Mouse (Mus musculus) C2C12 (cell line): ENCODE measurements around the gene Camta1. TPM values are rescaled to one million over a fixed set of nuclear protein-coding genes. Genes with fewer than 3 reads are reported as not detected.

ENCODE experiments used
- H3K27me3 ChIP-seq: one replicate; pipeline ENCODE4 v1.6.1; 2011; ENCODE audit not compliant: control insufficient read depth, insufficient read depth, insufficient read length
- H3K36me3 ChIP-seq: one replicate; pipeline ENCODE4 v1.6.1; 2011; ENCODE audit not compliant: control insufficient read depth, insufficient read depth
- H3K4me3 ChIP-seq: one replicate; pipeline ENCODE4 v1.5.1; 2011; ENCODE audit warnings: mild to moderate bottlenecking, control low read depth; ENCODE audit not compliant: poor library complexity, insufficient read depth, severe bottlenecking
- H3K79me2 ChIP-seq: one replicate; pipeline ENCODE4 v1.6.1; 2011; ENCODE audit not compliant: control insufficient read depth, insufficient read depth
- H3K79me3 ChIP-seq: one replicate; pipeline ENCODE4 v1.6.1; 2011; ENCODE audit warnings: low read depth, control low read depth
- H3ac ChIP-seq: one replicate; pipeline ENCODE3; 2011; ENCODE audit warnings: low read depth; ENCODE audit not compliant: control insufficient read depth, insufficient read length
- CEBPB ChIP-seq: IDR thresholded peaks from one replicate; pipeline ENCODE4 v1.6.1; 2011; ENCODE audit warnings: low read depth, mild to moderate bottlenecking, control low read depth, moderate library complexity
- CTCF ChIP-seq: IDR thresholded peaks from one replicate; pipeline ENCODE4 v1.5.1; 2011; ENCODE audit not compliant: control insufficient read depth, insufficient read depth, insufficient read length
- FOSL1 ChIP-seq: IDR thresholded peaks from one replicate; pipeline ENCODE4 v1.8.0; 2011; ENCODE audit warnings: mild to moderate bottlenecking, low read length; ENCODE audit not compliant: poor library complexity, insufficient read depth, severe bottlenecking
- MAX ChIP-seq: IDR thresholded peaks from one replicate; pipeline ENCODE4 v1.6.1; 2011; ENCODE audit warnings: mild to moderate bottlenecking, control low read depth
- MYOD1 ChIP-seq: IDR thresholded peaks from one replicate; pipeline ENCODE4 v1.6.1; 2011; ENCODE audit warnings: low read depth; ENCODE audit not compliant: control insufficient read depth, insufficient read length
- MYOG ChIP-seq: IDR thresholded peaks from one replicate; pipeline ENCODE4 v1.6.1; 2011; ENCODE audit not compliant: control insufficient read depth, insufficient read length; ENCODE audit errors: extremely low read depth
- USF1 ChIP-seq: IDR thresholded peaks from one replicate; pipeline ENCODE4 v1.6.1; 2011; ENCODE audit warnings: low read depth, mild to moderate bottlenecking, control low read depth, moderate library complexity
- polyA plus RNA-seq: library from polyadenylated mRNA; unstranded; fragments of >200 nt; fragmentation: generic; extraction: Trizol; gene quantifications from one replicate; pipeline ENCODE4 v1.2.1, GENCODE M21; 2012; ENCODE audit warnings: missing spikeins

The Camta1 gene
- polyA plus RNA-seq, 1 experiment, result 21.7 TPM

DNA sequence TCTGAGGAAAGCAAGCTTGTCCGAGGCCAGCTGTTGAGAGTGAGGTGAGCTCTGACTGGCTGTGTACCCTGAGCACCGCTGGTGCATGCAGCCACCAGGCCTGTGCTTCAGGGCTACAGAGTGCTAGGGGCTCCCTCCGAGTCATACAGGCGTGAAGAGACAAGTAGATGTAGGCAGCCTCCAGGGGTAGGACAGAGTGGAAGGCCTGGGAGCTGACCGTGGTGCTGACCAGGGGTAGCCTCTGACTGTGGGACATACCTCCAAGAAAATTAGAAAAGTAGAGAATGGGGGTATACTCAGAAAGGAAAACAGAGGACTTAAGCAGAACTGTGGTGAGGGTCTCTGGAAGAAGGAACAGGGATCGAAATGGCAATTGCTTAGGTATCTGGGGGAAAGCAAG, 97.7 kb downstream of the Camta1 start:
- Histone ChIP-seq H3K4me3 (no peak overlapping the region), H3K27me3 (no peaks in the 10 kb centered on the region), H3K79me2 (no peaks in the 10 kb centered on the region), H3K79me3 (no peaks in the 10 kb centered on the region), H3ac (no peak overlapping the region), H3K36me3 (no peaks in the 10 kb centered on the region)
- no peak for TF ChIP-seq USF1
- TF ChIP-seq MYOG, result no peak
- no peak for TF ChIP-seq CTCF
- TF ChIP-seq MAX, result no peak
- TF ChIP-seq CEBPB, result no peak
- no peak for TF ChIP-seq MYOD1
- no peak for TF ChIP-seq FOSL1

DNA sequence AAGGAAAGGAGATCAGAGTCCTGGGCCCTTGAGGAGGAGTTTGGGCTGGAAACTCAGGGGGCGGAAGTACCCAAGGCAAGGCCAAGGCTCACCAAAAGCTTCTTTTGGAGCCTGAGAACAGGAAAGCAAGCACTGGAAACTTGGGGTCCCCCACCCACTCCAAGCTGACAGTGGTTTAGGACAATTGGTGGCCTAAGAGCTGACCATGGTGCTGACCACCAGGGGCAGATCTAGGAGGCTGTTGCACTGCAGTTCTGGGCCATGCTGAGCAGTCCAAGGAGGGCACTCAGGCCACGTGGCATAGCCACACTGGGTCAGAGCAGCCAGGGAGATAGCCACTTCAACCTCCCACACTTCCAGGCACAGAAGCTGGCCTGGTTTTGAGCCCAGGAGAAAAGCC, 102.6 kb downstream of the Camta1 start:
- no peak for TF ChIP-seq MAX
- no peak for TF ChIP-seq MYOG
- no peak for TF ChIP-seq CEBPB
- no peak for TF ChIP-seq MYOD1
- TF ChIP-seq CTCF, result no peak
- no peak for TF ChIP-seq USF1
- TF ChIP-seq FOSL1, result no peak
- Histone ChIP-seq H3K79me3 (no peaks in the 10 kb centered on the region), H3K36me3 (no peaks in the 10 kb centered on the region), H3K4me3 (no peak overlapping the region), H3K27me3 (peaks cover 7% of the 10 kb centered on the region), H3ac (no peak overlapping the region), H3K79me2 (no peaks in the 10 kb centered on the region)

DNA sequence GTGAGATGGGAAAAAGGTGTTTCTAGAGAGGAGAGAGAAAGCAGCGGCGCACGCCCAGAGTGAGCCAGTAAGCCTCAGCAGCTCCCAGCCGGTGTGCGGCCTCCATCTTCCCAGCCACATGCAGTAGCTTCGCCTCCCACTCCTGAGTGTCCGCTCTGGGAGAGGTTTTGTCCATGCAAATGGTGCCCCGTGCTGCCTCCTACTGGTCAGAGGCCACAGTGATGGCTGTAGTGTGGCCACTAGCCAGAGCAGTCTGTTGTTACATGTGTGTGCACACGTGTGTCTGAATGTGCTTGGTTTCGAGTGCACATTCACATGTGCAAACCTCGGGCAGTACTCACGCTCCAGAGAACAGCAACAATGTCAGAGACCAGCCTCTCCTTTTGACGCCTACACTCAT, 103.3 kb downstream of the Camta1 start:
- H3K36me3 ChIP-seq, result no peaks in the 10 kb centered on the region
- no peak for TF ChIP-seq CEBPB
- no peak for TF ChIP-seq FOSL1
- TF ChIP-seq CTCF, result no peak
- no peak for TF ChIP-seq MYOG
- TF ChIP-seq MYOD1, result no peak
- no peak for TF ChIP-seq USF1
- no peak overlapping the region for H3ac ChIP-seq
- no peak overlapping the region for H3K4me3 ChIP-seq
- H3K79me2 ChIP-seq, result no peaks in the 10 kb centered on the region
- no peaks in the 10 kb centered on the region for H3K79me3 ChIP-seq
- H3K27me3 ChIP-seq, result peaks cover 8% of the 10 kb centered on the region

DNA sequence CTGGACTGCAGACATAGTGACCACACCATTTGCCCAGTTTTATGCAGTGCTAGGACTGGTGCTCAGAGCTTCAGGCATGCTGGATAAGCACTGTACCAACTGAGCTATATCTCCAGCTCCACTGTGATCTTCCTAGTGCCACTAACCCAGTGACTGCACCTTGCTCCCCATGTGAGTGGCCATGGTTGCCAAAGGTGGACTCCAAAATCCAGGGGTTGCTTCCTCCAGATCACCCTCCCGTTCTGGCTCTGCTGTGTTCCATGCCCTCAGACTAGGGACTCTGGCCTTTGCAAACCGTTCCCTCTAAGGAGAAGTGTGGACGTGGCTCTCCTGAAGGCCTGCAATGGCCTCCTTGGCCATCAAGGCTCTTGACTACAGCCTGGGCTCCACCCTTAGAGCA, 104.4 kb downstream of the Camta1 start:
- Histone ChIP-seq H3K79me2 (no peaks in the 10 kb centered on the region), H3K27me3 (peaks cover 15% of the 10 kb centered on the region), H3K79me3 (no peaks in the 10 kb centered on the region), H3K36me3 (no peaks in the 10 kb centered on the region), H3K4me3 (no peak overlapping the region), H3ac (no peak overlapping the region)
- TF ChIP-seq FOSL1 (no peak), USF1 (no peak), MAX (no peak), CEBPB (no peak), CTCF (no peak), MYOD1 (no peak), MYOG (no peak)

DNA sequence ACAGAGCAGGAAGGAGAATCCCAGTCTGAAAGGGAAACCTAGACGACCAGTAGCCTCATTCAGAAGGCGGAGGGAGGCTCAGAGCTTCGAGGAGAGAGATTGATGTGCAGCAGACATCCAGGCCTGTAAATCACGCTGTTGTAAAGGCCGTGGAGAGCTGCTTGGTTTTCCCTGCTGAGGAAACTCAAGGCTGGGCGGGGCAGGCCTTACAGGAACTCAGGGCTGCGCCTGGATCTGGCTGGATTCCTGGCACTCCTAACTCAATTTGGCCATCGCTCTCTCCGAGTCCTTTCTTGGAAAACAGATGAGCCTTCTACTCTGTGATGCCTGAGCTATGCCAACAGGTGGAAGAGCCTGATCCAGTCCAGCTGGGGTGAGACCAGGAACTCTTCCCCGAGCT, 105.3 kb downstream of the Camta1 start:
- H3K79me2 ChIP-seq, result no peaks in the 10 kb centered on the region
- no peak for TF ChIP-seq CEBPB
- no peak for TF ChIP-seq USF1
- no peak for TF ChIP-seq MYOD1
- no peak for TF ChIP-seq CTCF
- no peak for TF ChIP-seq FOSL1
- TF ChIP-seq MYOG, result no peak
- no peak for TF ChIP-seq MAX
- no peaks in the 10 kb centered on the region for H3K36me3 ChIP-seq
- H3ac ChIP-seq, result no peak overlapping the region
- no peaks in the 10 kb centered on the region for H3K79me3 ChIP-seq
- H3K4me3 ChIP-seq, result no peak overlapping the region
- peaks cover 17% of the 10 kb centered on the region for H3K27me3 ChIP-seq

DNA sequence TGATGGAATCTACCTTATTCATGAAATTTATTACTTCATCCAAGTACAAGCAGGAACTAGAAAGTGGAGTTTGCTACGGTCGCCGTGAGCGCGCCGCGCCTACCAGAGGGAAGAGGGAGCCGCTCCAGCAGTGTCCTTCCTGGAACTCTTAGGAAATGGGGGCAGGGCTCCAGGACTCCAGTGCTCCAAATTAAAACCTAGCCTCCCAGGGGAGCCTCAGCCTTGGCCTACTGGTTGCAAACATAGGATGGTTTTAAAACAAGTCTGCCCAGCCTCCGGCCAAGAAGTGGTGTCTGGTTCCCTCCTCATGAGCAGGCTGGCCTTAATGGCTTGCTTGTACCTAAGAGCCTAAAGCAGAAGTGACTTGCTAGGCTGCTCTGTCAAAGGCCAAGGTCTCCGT, 108.4 kb downstream of the Camta1 start:
- no peak overlapping the region for H3ac ChIP-seq
- H3K79me2 ChIP-seq, result no peaks in the 10 kb centered on the region
- no peaks in the 10 kb centered on the region for H3K79me3 ChIP-seq
- H3K36me3 ChIP-seq, result no peaks in the 10 kb centered on the region
- H3K4me3 ChIP-seq, result no peak overlapping the region
- TF ChIP-seq MAX, result no peak
- peaks cover 25% of the 10 kb centered on the region for H3K27me3 ChIP-seq
